Mouse (Mus musculus) liver, postnatal 0 days (tissue): Measurements from ENCODE around the gene 4933402N03Rik.

ENCODE experiments used
- CTCF ChIP-seq: sonication (generic); IDR thresholded peaks from 2 replicates; pipeline ENCODE4 v1.5.1; 2016; ENCODE audit warnings: antibody characterized with exemption, low read depth
- EP300 ChIP-seq: IDR thresholded peaks from 2 replicates; pipeline ENCODE4 v1.6.1; 2016; ENCODE audit warnings: antibody characterized with exemption, low read depth, mild to moderate bottlenecking

DNA sequence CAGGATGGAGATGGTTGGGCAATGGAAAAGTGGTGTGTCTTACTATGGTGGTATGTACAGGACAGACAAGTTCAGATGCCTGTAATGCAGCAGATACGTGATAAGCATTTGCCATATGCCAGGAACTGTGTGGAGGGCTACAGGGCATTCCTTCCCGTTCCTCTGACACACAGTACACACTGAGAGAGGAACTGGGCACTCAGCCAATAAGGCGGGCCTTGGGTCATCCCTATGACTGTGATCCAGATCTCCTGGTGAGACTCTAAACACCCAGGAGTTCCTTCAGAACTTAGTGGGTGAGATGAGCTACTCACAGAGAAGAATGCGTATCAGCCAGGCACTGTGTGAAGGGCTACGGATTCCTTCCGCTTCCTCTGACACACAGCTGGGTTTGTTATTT lies 32.4 kb downstream of the 4933402N03Rik start:
- TF ChIP-seq EP300: no peak
- no peak for TF ChIP-seq CTCF
